Mouse (Mus musculus) liver, embryonic 15.5 days (tissue): Measurements from ENCODE around the gene Ift43. TPM values are rescaled to one million over a fixed set of nuclear protein-coding genes. Genes with fewer than 3 reads are reported as not detected.

Experiments
- ATAC-seq: fragments of 200-750 bp; cut with Nextera tagmentation; 2 replicates; pipeline ENCODE4 v1.8.0; 2017; ENCODE audit warnings: moderate number of reproducible peaks, mild to moderate bottlenecking, moderate library complexity; ENCODE audit not compliant: insufficient read depth
- H3K27ac ChIP-seq: fragments of 300-500 bp; sonication (generic); replicated peaks from 2 replicates; pipeline ENCODE4 v1.5.1; 2015; ENCODE audit warnings: mild to moderate bottlenecking, inconsistent platforms
- H3K27me3 ChIP-seq: fragments of 300-500 bp; sonication (generic); 2 replicates; pipeline ENCODE4 v1.6.1; 2015; ENCODE audit warnings: mild to moderate bottlenecking, inconsistent platforms
- H3K36me3 ChIP-seq: fragments of 300-500 bp; sonication (generic); replicated peaks from 2 replicates; pipeline ENCODE4 v1.6.1; 2015; ENCODE audit warnings: moderate library complexity, mild to moderate bottlenecking, inconsistent platforms
- H3K4me1 ChIP-seq: fragments of 300-500 bp; sonication (generic); replicated peaks from 2 replicates; pipeline ENCODE4 v1.6.1; 2015; ENCODE audit warnings: inconsistent platforms
- H3K4me2 ChIP-seq: fragments of 300-500 bp; sonication (generic); 2 replicates; pipeline ENCODE4 v1.6.1; 2015; ENCODE audit warnings: moderate library complexity, mild to moderate bottlenecking, inconsistent platforms
- H3K4me3 ChIP-seq: fragments of 300-500 bp; sonication (generic); replicated peaks from 2 replicates; pipeline ENCODE4 v1.5.1; 2015; ENCODE audit warnings: mild to moderate bottlenecking, inconsistent platforms
- H3K9ac ChIP-seq: fragments of 300-500 bp; sonication (generic); 2 replicates; pipeline ENCODE4 v1.6.1; 2015; ENCODE audit warnings: moderate library complexity, mild to moderate bottlenecking, inconsistent platforms
- H3K9me3 ChIP-seq: fragments of 300-500 bp; sonication (generic); replicated peaks from 2 replicates; pipeline ENCODE4 v1.6.1; 2016; ENCODE audit warnings: inconsistent platforms
- WGBS: fragments of 180-500 bp; shearing (Covaris S2); methylation state at CpG from one replicate; pipeline ENCODE4 v1.1.7; 2015; ENCODE audit warnings: mixed read lengths; ENCODE audit not compliant: insufficient replicate concordance; 5-methylcytosine and 5-hydroxymethylcytosine counted together
- polyA plus RNA-seq: library from polyadenylated mRNA; unstranded; fragments of >200 nt; fragmentation: Nextera tagmentation; extraction: Ambion mirVana; gene quantifications from 2 replicates; pipeline ENCODE4 v1.2.1, GENCODE M21; 2015

The Ift43 gene
- polyA plus RNA-seq = 4.9 and 7.3 TPM in 2 replicates

GRCm38 (mm10) chr12:86082481-86083012, at the start of gene Ift43:
TSS of gene Ift43 (plus strand) at chr12:86082541.
- Histone ChIP-seq H3K4me2 (peak within 1 kb of the TSS; percentile 61), H3K27ac (no peak within 1 kb of the TSS), H3K9ac (no peak within 1 kb of the TSS; the same call in 1 of the 2 replicates), H3K4me1 (peaks cover 13% of the 10 kb centered on the region; the same call in 1 of the 2 replicates), H3K27me3 (peaks cover 63% of the 10 kb centered on the region), H3K4me3 (peak within 1 kb of the TSS; percentile 59), H3K9me3 (no peaks in the 10 kb centered on the region), H3K36me3 (no peaks in the 10 kb centered on the region)
- 1% methylated on average over 35 of the region's 35 CpGs for WGBS
- ATAC-seq = no peak

GRCm38 (mm10) chr12:86035586-86035985, 46.8 kb upstream of the Ift43 start:
- ATAC-seq = no peak
- H3K27ac ChIP-seq = no peak overlapping the region
- no peaks in the 10 kb centered on the region for H3K27me3 ChIP-seq
- H3K4me1 ChIP-seq = peaks cover 4% of the 10 kb centered on the region; the same call in 1 of the 2 replicates
- H3K9me3 ChIP-seq = no peaks in the 10 kb centered on the region
- H3K36me3 ChIP-seq = no peaks in the 10 kb centered on the region
- H3K4me3 ChIP-seq = no peak overlapping the region
- H3K9ac ChIP-seq = no peak overlapping the region
- no peak overlapping the region for H3K4me2 ChIP-seq

- Histone ChIP-seq H3K9ac (no peak overlapping the region), H3K27ac (no peak overlapping the region), H3K36me3 (no peaks in the 10 kb centered on the region), H3K9me3 (no peaks in the 10 kb centered on the region), H3K4me1 (no peaks in the 10 kb centered on the region), H3K4me3 (no peak overlapping the region), H3K27me3 (no peaks in the 10 kb centered on the region), H3K4me2 (no peak overlapping the region)
- no peak for ATAC-seq
- WGBS = 62% methylated on average over 9 of the region's 9 CpGs
Measured at GRCm38 (mm10) chr12:86036368-86037166, 45.8 kb upstream of the Ift43 start.

DNA sequence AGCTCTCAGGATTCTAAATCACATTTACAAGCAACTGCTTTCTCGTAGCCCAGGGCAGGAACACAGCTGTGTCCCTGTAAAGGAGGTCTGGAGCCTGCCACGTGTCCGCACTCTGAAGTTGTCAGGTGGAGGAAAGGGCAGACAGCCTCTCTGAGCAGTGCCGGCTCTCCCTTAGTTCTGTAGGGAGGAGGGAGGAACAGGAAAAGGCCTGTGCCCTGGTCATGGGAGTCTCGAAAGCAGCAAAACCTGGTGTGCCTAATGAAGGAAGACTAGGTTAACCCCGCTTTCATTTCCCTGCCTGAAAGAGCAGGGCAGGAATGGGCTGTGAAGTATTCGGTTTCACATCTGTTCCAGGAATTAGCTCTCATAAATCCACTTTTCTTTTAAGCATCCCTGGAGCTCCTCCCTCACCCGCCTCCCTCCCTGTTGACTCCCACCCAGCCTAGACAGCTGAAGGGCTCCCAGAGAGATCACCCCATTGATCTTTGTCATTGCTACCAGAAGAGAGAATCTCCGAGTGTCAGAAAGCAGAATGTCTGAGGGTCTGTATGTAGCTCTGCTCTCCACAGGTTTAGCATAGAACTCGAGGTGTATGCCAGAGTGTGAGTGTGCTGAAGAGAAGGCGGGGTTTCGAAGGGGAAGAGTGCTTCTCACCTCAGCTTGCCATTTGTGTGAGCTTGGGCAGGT, 45.0 kb upstream of the Ift43 start:
- Histone ChIP-seq H3K4me1 (no peaks in the 10 kb centered on the region), H3K27me3 (no peaks in the 10 kb centered on the region), H3K9ac (no peak overlapping the region), H3K4me2 (no peak overlapping the region), H3K4me3 (no peak overlapping the region), H3K27ac (no peak overlapping the region), H3K36me3 (no peaks in the 10 kb centered on the region), H3K9me3 (no peaks in the 10 kb centered on the region)
- WGBS = 62% methylated on average over 12 of the region's 12 CpGs
- no peak for ATAC-seq

DNA sequence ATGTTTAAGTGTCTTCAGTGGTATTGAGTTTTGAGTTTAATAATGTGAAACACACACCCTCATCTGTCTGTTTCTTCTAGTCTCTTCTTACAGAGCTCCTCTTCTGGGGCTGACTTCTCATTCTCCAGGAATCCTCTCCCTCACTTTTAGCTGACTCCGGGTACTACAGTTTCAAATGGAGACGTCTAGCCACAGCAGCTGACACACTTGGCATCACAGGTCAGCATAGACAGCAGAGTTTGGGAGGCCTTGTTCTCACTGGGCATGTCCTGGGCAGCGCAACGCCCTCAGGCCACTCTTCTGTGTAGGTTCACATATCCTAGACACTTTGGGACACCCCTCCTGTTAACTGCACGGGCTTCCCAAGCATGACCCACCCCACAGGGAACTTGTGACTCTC, 43.3 kb upstream of the Ift43 start:
- no peaks in the 10 kb centered on the region for H3K36me3 ChIP-seq
- 65% methylated on average over 5 of the region's 5 CpGs for WGBS
- no peaks in the 10 kb centered on the region for H3K27me3 ChIP-seq
- ATAC-seq = no peak
- no peaks in the 10 kb centered on the region for H3K9me3 ChIP-seq
- H3K4me1 ChIP-seq = no peaks in the 10 kb centered on the region
- no peak overlapping the region for H3K4me2 ChIP-seq
- H3K9ac ChIP-seq = no peak overlapping the region
- H3K4me3 ChIP-seq = no peak overlapping the region
- H3K27ac ChIP-seq = no peak overlapping the region

DNA sequence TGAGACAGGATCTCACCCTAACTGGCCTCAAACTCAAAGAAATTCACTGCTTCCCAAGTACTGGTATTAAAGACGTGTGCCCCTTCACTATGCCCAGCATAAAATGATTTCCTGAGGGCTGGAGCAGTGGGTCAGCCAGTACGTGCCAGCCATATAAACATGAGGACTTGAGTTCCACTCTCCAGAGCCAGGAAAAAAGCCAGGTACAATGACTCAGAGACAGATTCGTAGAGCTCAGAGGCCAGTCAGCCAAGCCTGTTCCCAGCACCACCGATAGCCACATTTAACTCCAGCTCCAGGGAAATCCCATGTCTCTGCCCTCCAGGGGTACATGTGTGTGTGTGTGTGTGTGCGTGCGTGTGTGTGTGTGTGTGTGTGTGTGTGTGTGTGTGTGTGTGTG, 42.6 kb upstream of the Ift43 start:
- no peaks in the 10 kb centered on the region for H3K9me3 ChIP-seq
- 78% methylated on average over 6 of the region's 6 CpGs for WGBS
- H3K9ac ChIP-seq = no peak overlapping the region
- H3K4me3 ChIP-seq = no peak overlapping the region
- no peak for ATAC-seq
- H3K4me1 ChIP-seq = no peaks in the 10 kb centered on the region
- H3K4me2 ChIP-seq = no peak overlapping the region
- no peaks in the 10 kb centered on the region for H3K27me3 ChIP-seq
- H3K27ac ChIP-seq = no peak overlapping the region
- no peaks in the 10 kb centered on the region for H3K36me3 ChIP-seq

DNA sequence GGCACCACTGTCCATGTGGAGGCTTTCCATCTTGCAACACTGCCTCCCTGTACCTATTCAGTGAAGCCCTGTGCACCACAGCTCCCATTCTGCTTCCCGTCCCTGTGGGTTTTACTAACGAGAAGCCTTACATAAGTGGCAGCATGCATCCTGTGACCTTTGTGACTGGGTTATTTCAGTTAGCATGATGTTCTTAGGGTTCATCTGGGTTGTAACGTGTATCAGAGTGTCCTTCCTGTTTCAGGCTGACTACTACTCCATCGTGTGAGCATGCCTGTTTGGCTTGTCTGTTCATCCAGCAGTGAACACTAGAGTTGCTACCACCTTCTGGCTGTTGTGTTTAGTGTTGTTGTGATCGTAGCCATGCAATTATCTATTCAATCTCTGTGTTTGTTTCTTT, 36.2 kb upstream of the Ift43 start:
- H3K4me2 ChIP-seq = no peak overlapping the region
- no peaks in the 10 kb centered on the region for H3K9me3 ChIP-seq
- no peak overlapping the region for H3K27ac ChIP-seq
- no peaks in the 10 kb centered on the region for H3K36me3 ChIP-seq
- no peak overlapping the region for H3K9ac ChIP-seq
- no peak overlapping the region for H3K4me3 ChIP-seq
- no peak for ATAC-seq
- WGBS = 58% methylated on average over 5 of the region's 5 CpGs
- 0 out of 2 replicates have a peak, but pooled peaks cover 5% of the 10 kb centered on the region for H3K4me1 ChIP-seq
- no peaks in the 10 kb centered on the region for H3K27me3 ChIP-seq

- Histone ChIP-seq H3K4me3 (no peak overlapping the region), H3K4me1 (0 out of 2 replicates have a peak, but pooled peaks cover 11% of the 10 kb centered on the region), H3K27ac (no peak overlapping the region), H3K9me3 (no peaks in the 10 kb centered on the region), H3K9ac (no peak overlapping the region), H3K36me3 (no peaks in the 10 kb centered on the region), H3K4me2 (no peak overlapping the region), H3K27me3 (no peaks in the 10 kb centered on the region)
- 55% methylated on average over 2 of the region's 2 CpGs for WGBS
- ATAC-seq = no peak
Measured at GRCm38 (mm10) chr12:86046776-86047175, 35.6 kb upstream of the Ift43 start.

GRCm38 (mm10) chr12:86047376-86047775, 35.0 kb upstream of the Ift43 start:
- 33% methylated on average over 8 of the region's 8 CpGs for WGBS
- H3K27ac ChIP-seq = no peak overlapping the region
- H3K9ac ChIP-seq = no peak overlapping the region
- no peak overlapping the region for H3K4me2 ChIP-seq
- 0 out of 2 replicates have a peak, but pooled peaks cover 11% of the 10 kb centered on the region for H3K4me1 ChIP-seq
- ATAC-seq = no peak
- no peak overlapping the region for H3K4me3 ChIP-seq
- no peaks in the 10 kb centered on the region for H3K9me3 ChIP-seq
- no peaks in the 10 kb centered on the region for H3K27me3 ChIP-seq
- H3K36me3 ChIP-seq = no peaks in the 10 kb centered on the region

DNA sequence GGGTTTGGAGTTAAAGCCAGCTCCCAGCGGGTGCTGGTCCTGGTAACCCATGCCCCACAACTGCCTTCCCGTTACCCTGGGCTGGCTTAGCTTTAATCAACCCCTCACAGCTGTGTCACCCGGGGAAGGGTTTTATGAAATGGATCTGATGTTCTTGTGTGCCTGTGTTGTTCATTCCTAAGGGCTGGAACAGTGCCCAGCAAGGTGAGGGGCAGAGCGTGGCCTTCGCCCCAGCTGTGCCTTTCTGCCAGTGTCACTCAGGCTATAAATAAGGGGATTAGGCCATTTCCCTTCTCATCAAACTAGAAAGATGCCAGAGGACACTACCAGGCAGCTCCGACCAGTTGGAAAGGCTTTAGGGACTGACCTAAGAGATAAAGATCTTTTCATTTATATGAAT, 32.5 kb upstream of the Ift43 start:
- H3K27me3 ChIP-seq = no peaks in the 10 kb centered on the region
- WGBS = 75% methylated on average over 6 of the region's 6 CpGs
- H3K27ac ChIP-seq = no peak overlapping the region

GRCm38 (mm10) chr12:86051477-86051876, 30.9 kb upstream of the Ift43 start:
- ATAC-seq = no peak
- 28% methylated on average over 5 of the region's 5 CpGs for WGBS
- 0 out of 2 replicates have a peak, but pooled peaks cover 2% of the 10 kb centered on the region for H3K36me3 ChIP-seq

More for the DNA sequence above, 32.5 kb upstream of the Ift43 start:
- Histone ChIP-seq H3K36me3 (no peaks in the 10 kb centered on the region), H3K4me3 (no peak overlapping the region), H3K9ac (no peak overlapping the region), H3K9me3 (no peaks in the 10 kb centered on the region), H3K4me2 (no peak overlapping the region), H3K4me1 (0 out of 2 replicates have a peak, but pooled peaks cover 11% of the 10 kb centered on the region)
- no peak for ATAC-seq

More at GRCm38 (mm10) chr12:86051477-86051876, 30.9 kb upstream of the Ift43 start:
- Histone ChIP-seq H3K4me1 (0 out of 2 replicates have a peak, but pooled peaks cover 11% of the 10 kb centered on the region), H3K9me3 (no peaks in the 10 kb centered on the region), H3K4me2 (no peak overlapping the region), H3K9ac (no peak overlapping the region), H3K27me3 (no peaks in the 10 kb centered on the region), H3K27ac (no peak overlapping the region), H3K4me3 (no peak overlapping the region)
